Comparison of ENCODE assay signal across 9 mouse cellular contexts in the genomic region with DNA sequence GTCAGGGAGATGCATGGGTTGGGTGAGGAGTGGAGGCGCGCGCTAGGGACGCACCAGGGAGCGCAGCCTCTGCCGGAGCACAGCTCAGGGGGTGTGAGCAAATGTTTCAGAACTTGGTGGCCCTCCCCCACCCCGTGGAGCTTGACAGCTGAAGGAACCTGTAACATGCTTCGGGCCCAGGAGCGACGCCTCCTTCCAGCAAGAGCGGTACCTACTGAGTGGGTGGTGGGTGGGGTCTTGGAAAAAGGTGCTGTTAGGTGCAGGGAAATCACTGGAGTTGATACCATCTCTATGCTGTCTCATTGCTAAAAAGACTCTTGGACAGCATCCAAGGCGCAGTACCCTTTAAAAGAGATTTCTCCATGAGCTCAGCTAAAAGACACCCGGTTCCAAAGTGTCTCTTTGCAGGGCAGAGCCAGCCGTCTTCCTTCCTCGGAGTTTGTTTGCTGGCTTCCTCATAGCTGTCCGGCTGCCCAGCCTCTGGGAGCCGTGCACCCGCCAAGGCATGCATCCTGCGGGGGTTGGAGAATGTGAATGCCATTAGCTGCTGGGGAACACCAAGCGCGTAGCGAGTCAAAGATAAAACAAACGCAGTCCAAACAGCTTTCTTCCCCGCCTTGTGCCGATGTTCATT. TPM values are rescaled to one million over a fixed set of nuclear protein-coding genes. Genes with fewer than 3 reads are reported as not detected.
DNase-seq lines count a peak whose midpoint lies in the region; ATAC-seq and TF ChIP-seq lines count a peak whose summit lies in the region.
"Had no signal": no experiment of that assay in that cellular context is flagged by ENCODE, and none has a peak within 500 bp of the region (broad histone marks: within the 10 kb centered on the region; RNA-seq: fewer than 3 reads in every experiment).

No protein-coding gene starts in this region.

- under 1% methylated on average over 25 of the region's 25 CpGs for WGBS in forebrain, embryonic 16.5 days
- under 1% methylated on average over 25 of the region's 25 CpGs for WGBS in heart, postnatal 0 days
- 1% methylated on average over 25 of the region's 25 CpGs for WGBS in liver, embryonic 14.5 days (ENCODE audit: insufficient replicate concordance)
- WGBS in neural tube, embryonic 14.5 days: 1% methylated on average over 25 of the region's 25 CpGs

- peak overlapping the region; percentile 39 for H3K4me3 ChIP-seq in erythroblast, embryonic 14.5 days (replicated peaks)
- peak overlapping the region; percentile 55 for H3K4me3 ChIP-seq in forebrain, embryonic 16.5 days (replicated peaks; ENCODE audit: low read length)
- peak overlapping the region; percentile 68 for H3K4me3 ChIP-seq in heart, postnatal 0 days (ENCODE audit: low read depth, low read length)
- peak overlapping the region; percentile 22 to 43 for H3K4me3 ChIP-seq in liver, embryonic 14.5 days (ENCODE audit: insufficient read depth in 1 of 2, low read depth in 2 of 2, low read length in 2 of 2)
- H3K4me3 ChIP-seq in neural tube, embryonic 14.5 days (ENCODE audit: low read depth, low read length): peak overlapping the region; percentile 45

- H3K27ac ChIP-seq in forebrain, embryonic 16.5 days (ENCODE audit: low read length): no peak overlapping the region
- peak overlapping the region; percentile 3; the same call in 1 of the 2 replicates for H3K27ac ChIP-seq in heart, postnatal 0 days (ENCODE audit: low read depth)
- H3K27ac ChIP-seq in liver, embryonic 14.5 days: no peak overlapping the region
- no peak overlapping the region for H3K27ac ChIP-seq in neural tube, embryonic 14.5 days (ENCODE audit: low read depth, low read length)

- peak; percentile 51 for DNase-seq in heart, postnatal 0 days (ENCODE audit: low spot score)
- DNase-seq in kidney, postnatal 10 days: peak; percentile 71
- no peak for DNase-seq in liver, embryonic 14.5 days (ENCODE audit: low read depth in 3 of 3, low spot score in 3 of 3)
- peak; percentile 10 for DNase-seq in yolk sac, embryonic 10.5 days (ENCODE audit: low spot score)

- no peaks in the 10 kb centered on the region for H3K4me1 ChIP-seq in erythroblast, embryonic 14.5 days (ENCODE audit: control insufficient read depth)
- H3K4me1 ChIP-seq in forebrain, embryonic 16.5 days (replicated peaks; ENCODE audit: control insufficient read depth, insufficient read depth, low read length): peaks cover 19% of the 10 kb centered on the region
- peaks cover 11% of the 10 kb centered on the region for H3K4me1 ChIP-seq in heart, postnatal 0 days (ENCODE audit: control insufficient read depth, insufficient read depth)
- no peaks in the 10 kb centered on the region for H3K4me1 ChIP-seq in liver, embryonic 14.5 days (replicated peaks; ENCODE audit: control insufficient read depth in 2 of 2, insufficient read depth in 2 of 2, low read length in 1 of 2)
- peaks cover 12% of the 10 kb centered on the region; the same call in 1 of the 2 replicates for H3K4me1 ChIP-seq in neural tube, embryonic 14.5 days (ENCODE audit: control insufficient read depth, insufficient read depth, low read length)

- TF ChIP-seq CTCF in heart, postnatal 0 days (IDR thresholded peaks at IDR 0.05; ENCODE audit: low read depth): no peak
- no peak for TF ChIP-seq CTCF in liver, embryonic 14.5 days (IDR thresholded peaks at IDR 0.05; ENCODE audit: low read depth)

- no peaks in the 10 kb centered on the region for H3K9me3 ChIP-seq in erythroblast, embryonic 14.5 days (ENCODE audit: control insufficient read depth, low read length)
- no peaks in the 10 kb centered on the region for H3K9me3 ChIP-seq in forebrain, embryonic 16.5 days (ENCODE audit: control insufficient read depth, low read length)
- H3K9me3 ChIP-seq in heart, postnatal 0 days (replicated peaks; ENCODE audit: control insufficient read depth, low read length): no peaks in the 10 kb centered on the region
- no peaks in the 10 kb centered on the region for H3K9me3 ChIP-seq in liver, embryonic 14.5 days (ENCODE audit: control insufficient read depth, low read length)
- H3K9me3 ChIP-seq in neural tube, embryonic 14.5 days (ENCODE audit: control insufficient read depth, low read length): no peaks in the 10 kb centered on the region
- H3K9me3 ChIP-seq: G1E had no signal

- peaks cover 29% of the 10 kb centered on the region for H3K27me3 ChIP-seq in erythroblast, embryonic 14.5 days (ENCODE audit: control insufficient read depth)
- H3K27me3 ChIP-seq in forebrain, embryonic 16.5 days (replicated peaks; ENCODE audit: control insufficient read depth, insufficient read depth, low read length): peaks cover 13% of the 10 kb centered on the region
- 0 out of 2 replicates have a peak, but pooled peaks cover 3% of the 10 kb centered on the region for H3K27me3 ChIP-seq in heart, postnatal 0 days (ENCODE audit: control insufficient read depth, insufficient read depth, low read length)
- peaks cover 28% of the 10 kb centered on the region for H3K27me3 ChIP-seq in liver, embryonic 14.5 days (ENCODE audit: control insufficient read depth, insufficient read depth, low read length)
- peaks cover 32% of the 10 kb centered on the region for H3K27me3 ChIP-seq in neural tube, embryonic 14.5 days (ENCODE audit: control insufficient read depth, insufficient read depth, low read length)

- H3K36me3 ChIP-seq in erythroblast, embryonic 14.5 days (ENCODE audit: control insufficient read depth): no peaks in the 10 kb centered on the region
- H3K36me3 ChIP-seq in forebrain, embryonic 16.5 days (ENCODE audit: control insufficient read depth, insufficient read depth): no peaks in the 10 kb centered on the region
- no peaks in the 10 kb centered on the region for H3K36me3 ChIP-seq in heart, postnatal 0 days (replicated peaks; ENCODE audit: control insufficient read depth, insufficient read depth, low read length)
- H3K36me3 ChIP-seq in liver, embryonic 14.5 days (replicated peaks; ENCODE audit: control insufficient read depth, insufficient read depth, low read depth): no peaks in the 10 kb centered on the region
- no peaks in the 10 kb centered on the region for H3K36me3 ChIP-seq in neural tube, embryonic 14.5 days (ENCODE audit: control insufficient read depth, insufficient read depth, low read length)
- H3K36me3 ChIP-seq: G1E had no signal

- H3K4me2 ChIP-seq in forebrain, embryonic 16.5 days (ENCODE audit: low read length): peak overlapping the region; percentile 100
- H3K4me2 ChIP-seq in heart, postnatal 0 days (ENCODE audit: low read depth, low read length): peak overlapping the region; percentile 99
- peak overlapping the region; percentile 50 for H3K4me2 ChIP-seq in liver, embryonic 14.5 days (ENCODE audit: low read depth)
- peak overlapping the region; percentile 99 for H3K4me2 ChIP-seq in neural tube, embryonic 14.5 days (ENCODE audit: low read depth, low read length)

- TF ChIP-seq EP300 in heart, postnatal 0 days (IDR thresholded peaks at IDR 0.05; ENCODE audit: low read depth): no peak
- no peak for TF ChIP-seq EP300 in liver, embryonic 14.5 days (IDR thresholded peaks at IDR 0.05; ENCODE audit: low read depth)

- ATAC-seq in erythroblast, adult 5-6 weeks (replicated peaks; ENCODE audit: low FRiP score, poor library complexity, severe bottlenecking): no peak
- ATAC-seq in forebrain, embryonic 16.5 days: peak; percentile 49
- ATAC-seq in heart, postnatal 0 days (ENCODE audit: insufficient read depth, low read depth): peak; percentile 70
- no peak for ATAC-seq in liver, embryonic 14.5 days (ENCODE audit: insufficient read depth)
- peak; percentile 55; the same call in 1 of the 2 replicates for ATAC-seq in neural tube, embryonic 14.5 days (ENCODE audit: low read depth)

- H3K9ac ChIP-seq in forebrain, embryonic 16.5 days (replicated peaks; ENCODE audit: low read depth, low read length): peak overlapping the region; percentile 52; the same call in 1 of the 2 replicates
- H3K9ac ChIP-seq in heart, postnatal 0 days (replicated peaks; ENCODE audit: low read depth, low read length): peak overlapping the region; percentile 55; the same call in 1 of the 2 replicates
- H3K9ac ChIP-seq in liver, embryonic 14.5 days (replicated peaks): no peak overlapping the region
- peak overlapping the region; percentile 32; the same call in 1 of the 2 replicates for H3K9ac ChIP-seq in neural tube, embryonic 14.5 days (replicated peaks; ENCODE audit: low read depth, low read length)

RNA-seq across cellular contexts. Expression of gene Bace2, which starts 0.8 kb away (rescaled TPM):
- polyA plus RNA-seq in erythroblast, embryonic 14.5 days (2012): not detected in 2 replicates
- total RNA-seq in erythroblast, adult 5-6 weeks (2015; ENCODE audit: low replicate concordance): not detected in 2 replicates
- total RNA-seq in erythroblast, adult 5-6 weeks (2017; ENCODE audit: low replicate concordance): not detected in 2 replicates
- 1.8 and 1.9 TPM in 2 replicates for polyA plus RNA-seq in forebrain, embryonic 16.5 days (2015; fragmentation: Nextera tagmentation; extraction: Ambion mirVana)
- total RNA-seq in heart, postnatal 0 days (2014; rRNA removed; ENCODE audit: low replicate concordance): 15.3 and 32.5 TPM in 2 replicates
- polyA plus RNA-seq in heart, postnatal 0 days (2015; fragmentation: Nextera tagmentation; extraction: Ambion mirVana): 45.7 and 49.2 TPM in 2 replicates
- 0.26 and 0.57 TPM in 2 replicates for polyA plus RNA-seq in liver, embryonic 14.5 days (2012; rRNA removed)
- 3.4 and 6.3 TPM in 2 replicates for polyA plus RNA-seq in liver, embryonic 14.5 days (2014; fragmentation: Nextera tagmentation; extraction: Ambion mirVana)
- polyA plus RNA-seq in neural tube, embryonic 14.5 days (2014; fragmentation: Nextera tagmentation; extraction: Ambion mirVana): 6.8 and 7.2 TPM in 2 replicates
- polyA plus RNA-seq: G1E had no signal

Comparison
In these comparisons a context has a peak if more than half of its experiments do, and no peak if none do; other contexts are left out.
1. ATAC-seq: peak in forebrain, embryonic 16.5 days (single experiment), heart, postnatal 0 days (single experiment) and neural tube, embryonic 14.5 days (single experiment); none in erythroblast, adult 5-6 weeks (single experiment) and liver, embryonic 14.5 days (single experiment).
2. H3K4me2 ChIP-seq: peak in every context shown above with its lines; median percentile 100 in forebrain, embryonic 16.5 days; 99 in heart, postnatal 0 days; 99 in neural tube, embryonic 14.5 days; 50 in liver, embryonic 14.5 days.
3. DNase-seq: peak in heart, postnatal 0 days (single experiment), kidney, postnatal 10 days (single experiment) and yolk sac, embryonic 10.5 days (single experiment); none in liver, embryonic 14.5 days (0 of 3).
4. Peak in every context shown above with its lines, with median percentiles within 50 percentile points of each other: H3K4me3 ChIP-seq.